Mouse (Mus musculus): ENCODE measurements around the gene Dmbt1.

- TF ChIP-seq CTCF (IDR thresholded peaks at IDR 0.05; ENCODE audit: low read depth, low read length): no peak
- TF ChIP-seq POLR2A (IDR thresholded peaks at IDR 0.05; ENCODE audit: borderline replicate concordance, low read depth, low read length): no peak
Observed at GRCm38 (mm10) chr7:131062541-131062940, 30.7 kb downstream of the Dmbt1 start.

All from bone marrow macrophage, adult 2 months (primary cell).